Comparison of ENCODE assay signal across 15 mouse cellular contexts in the genomic region with DNA sequence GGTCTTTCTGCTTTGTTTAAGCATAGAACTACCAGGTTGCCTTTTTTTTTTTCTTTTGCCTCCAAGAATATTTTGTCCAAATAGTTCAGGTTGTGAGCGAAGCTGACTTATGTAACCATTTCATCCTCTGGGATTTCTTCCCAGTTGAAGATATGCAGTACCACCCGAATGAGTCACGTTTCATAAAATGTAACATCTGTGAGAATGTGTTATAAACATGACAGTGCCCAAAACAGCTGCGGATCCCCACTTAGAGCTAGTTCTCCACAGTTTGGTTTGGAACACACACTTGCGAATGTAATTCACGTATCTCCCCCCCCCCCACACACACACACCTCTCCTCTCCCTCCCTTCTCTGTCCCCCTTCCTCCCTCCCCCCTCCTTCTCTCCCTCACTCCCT. TPM values are rescaled to one million over a fixed set of nuclear protein-coding genes. Genes with fewer than 3 reads are reported as not detected.
"Had no signal": no experiment of that assay in that cellular context is flagged by ENCODE, and none has a peak within 500 bp of the region (broad histone marks: within the 10 kb centered on the region; RNA-seq: fewer than 3 reads in every experiment).

No protein-coding gene starts in this region.

- DNase-seq: kidney, postnatal 10 days; kidney, postnatal 4 days; left cerebral cortex, postnatal 4 days; liver, embryonic 13.5 days; liver, postnatal 0 days; right cerebral cortex, postnatal 14 days; thymus, adult 2 months; thymus, postnatal 25 days had no signal

- H3K9me3 ChIP-seq: limb, embryonic 15.5 days; liver, embryonic 13.5 days; stomach, embryonic 15.5 days had no signal

- H3K27ac ChIP-seq: layer of hippocampus, adult 2 months; limb, embryonic 15.5 days; liver, embryonic 13.5 days; macrophage; midbrain, embryonic 12.5 days; stomach, embryonic 15.5 days had no signal

- H3K4me3 ChIP-seq: layer of hippocampus, adult 2 months; limb, embryonic 15.5 days; liver, embryonic 13.5 days; megakaryocyte, embryonic 14.5 days; midbrain, embryonic 12.5 days; stomach, embryonic 15.5 days had no signal

- H3K36me3 ChIP-seq: limb, embryonic 15.5 days; liver, embryonic 13.5 days; midbrain, embryonic 12.5 days; stomach, embryonic 15.5 days had no signal

- H3K4me1 ChIP-seq: stomach, embryonic 15.5 days had no signal

- H3K27me3 ChIP-seq: liver, embryonic 13.5 days; midbrain, embryonic 12.5 days; stomach, embryonic 15.5 days had no signal

RNA-seq across cellular contexts. Expression of a gene that starts 15.0 kb away (rescaled TPM):
- polyA plus RNA-seq: liver, embryonic 13.5 days; lung, embryonic 16.5 days; macrophage had no signal
